Comparison of ENCODE assay signal across 17 mouse cellular contexts in genomic region chr6:96649267-96649666, GRCm38 (mm10).
"Had no signal": no experiment of that assay in that cellular context is flagged by ENCODE, and none has a peak within 500 bp of the region (broad histone marks: within the 10 kb centered on the region; RNA-seq: fewer than 3 reads in every experiment).

No protein-coding gene starts in this region.

- H3K36me3 ChIP-seq: limb, embryonic 15.5 days; liver, embryonic 12.5 days; lung, embryonic 15.5 days; midbrain, embryonic 13.5 days; midbrain, embryonic 15.5 days; neural tube, embryonic 13.5 days; neural tube, embryonic 15.5 days; stomach, embryonic 15.5 days had no signal

- H3K4me2 ChIP-seq: limb, embryonic 15.5 days; liver, embryonic 12.5 days; lung, embryonic 15.5 days; midbrain, embryonic 11.5 days; midbrain, embryonic 13.5 days; midbrain, embryonic 15.5 days; neural tube, embryonic 13.5 days; neural tube, embryonic 15.5 days; stomach, embryonic 15.5 days had no signal

- ATAC-seq: liver, embryonic 12.5 days; midbrain, embryonic 13.5 days; midbrain, embryonic 15.5 days had no signal

- H3K9ac ChIP-seq: limb, embryonic 15.5 days; liver, embryonic 12.5 days; liver, embryonic 14.5 days; lung, embryonic 15.5 days; midbrain, embryonic 13.5 days; midbrain, embryonic 15.5 days; neural tube, embryonic 13.5 days; neural tube, embryonic 15.5 days; stomach, embryonic 15.5 days had no signal

- H3K4me1 ChIP-seq: limb, embryonic 15.5 days; liver, embryonic 12.5 days; lung, embryonic 15.5 days; megakaryocyte, embryonic 14.5 days; midbrain, embryonic 13.5 days; midbrain, embryonic 15.5 days; neural tube, embryonic 13.5 days; neural tube, embryonic 15.5 days; stomach, embryonic 15.5 days had no signal

- DNase-seq: right cerebral cortex, postnatal 14 days; thymus, adult 2 months; thymus, postnatal 25 days; thymus, postnatal 4 days had no signal

- H3K9me3 ChIP-seq: limb, embryonic 15.5 days; liver, embryonic 12.5 days; lung, embryonic 15.5 days; midbrain, embryonic 13.5 days; midbrain, embryonic 15.5 days; neural tube, embryonic 13.5 days; neural tube, embryonic 15.5 days; stomach, embryonic 15.5 days had no signal

- H3K4me3 ChIP-seq: limb, embryonic 15.5 days; liver, embryonic 12.5 days; lung, embryonic 15.5 days; megakaryocyte, embryonic 14.5 days; midbrain, embryonic 13.5 days; midbrain, embryonic 15.5 days; neural tube, embryonic 13.5 days; neural tube, embryonic 15.5 days; stomach, embryonic 15.5 days had no signal

- H3K27ac ChIP-seq: limb, embryonic 15.5 days; liver, embryonic 12.5 days; liver, embryonic 14.5 days; lung, embryonic 15.5 days; macrophage; midbrain, embryonic 13.5 days; midbrain, embryonic 15.5 days; neural tube, embryonic 13.5 days; neural tube, embryonic 15.5 days; stomach, embryonic 15.5 days; stomach, postnatal 0 days had no signal

- H3K27me3 ChIP-seq: limb, embryonic 15.5 days; liver, embryonic 12.5 days; lung, embryonic 15.5 days; megakaryocyte, embryonic 14.5 days; midbrain, embryonic 13.5 days; midbrain, embryonic 15.5 days; neural tube, embryonic 13.5 days; neural tube, embryonic 15.5 days; stomach, embryonic 15.5 days had no signal
